Mouse (Mus musculus) embryonic fibroblast, embryonic 13.5 days (primary cell): ENCODE data around the gene Idh1.

Experiments
- CTCF ChIP-seq: IDR thresholded peaks from 2 replicates; pipeline ENCODE4 v1.5.1; 2011; ENCODE audit warnings: mild to moderate bottlenecking, control low read depth, low read length, moderate library complexity, borderline replicate concordance; ENCODE audit not compliant: insufficient read depth
- POLR2A ChIP-seq: IDR thresholded peaks from 2 replicates; pipeline ENCODE4 v1.6.1; 2011; ENCODE audit warnings: low read depth, mild to moderate bottlenecking, control low read depth, low read length, moderate library complexity

DNA sequence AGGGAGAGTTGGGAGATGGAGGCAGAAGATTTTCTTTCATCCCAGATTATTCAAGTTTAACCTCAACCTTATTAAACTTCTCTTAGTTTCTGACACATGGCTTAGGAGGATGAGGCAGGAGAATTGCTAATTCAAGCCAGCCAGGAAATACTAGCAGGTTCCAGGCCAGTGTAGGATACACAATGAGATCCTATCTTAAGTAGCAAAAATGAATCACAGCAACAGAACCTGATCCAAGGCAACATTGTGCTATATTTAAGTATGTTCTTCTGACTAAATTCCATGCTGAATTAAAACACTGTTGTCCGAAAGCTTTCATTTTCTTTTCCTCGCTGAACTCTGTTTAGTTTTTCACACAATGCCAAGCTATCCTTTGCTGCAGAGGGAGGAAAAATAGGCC is 6.9 kb upstream of the Idh1 start:
- TF ChIP-seq CTCF (no peak), POLR2A (no peak)
